ENCODE assay signal across 11 mouse cellular contexts in the genomic region with DNA sequence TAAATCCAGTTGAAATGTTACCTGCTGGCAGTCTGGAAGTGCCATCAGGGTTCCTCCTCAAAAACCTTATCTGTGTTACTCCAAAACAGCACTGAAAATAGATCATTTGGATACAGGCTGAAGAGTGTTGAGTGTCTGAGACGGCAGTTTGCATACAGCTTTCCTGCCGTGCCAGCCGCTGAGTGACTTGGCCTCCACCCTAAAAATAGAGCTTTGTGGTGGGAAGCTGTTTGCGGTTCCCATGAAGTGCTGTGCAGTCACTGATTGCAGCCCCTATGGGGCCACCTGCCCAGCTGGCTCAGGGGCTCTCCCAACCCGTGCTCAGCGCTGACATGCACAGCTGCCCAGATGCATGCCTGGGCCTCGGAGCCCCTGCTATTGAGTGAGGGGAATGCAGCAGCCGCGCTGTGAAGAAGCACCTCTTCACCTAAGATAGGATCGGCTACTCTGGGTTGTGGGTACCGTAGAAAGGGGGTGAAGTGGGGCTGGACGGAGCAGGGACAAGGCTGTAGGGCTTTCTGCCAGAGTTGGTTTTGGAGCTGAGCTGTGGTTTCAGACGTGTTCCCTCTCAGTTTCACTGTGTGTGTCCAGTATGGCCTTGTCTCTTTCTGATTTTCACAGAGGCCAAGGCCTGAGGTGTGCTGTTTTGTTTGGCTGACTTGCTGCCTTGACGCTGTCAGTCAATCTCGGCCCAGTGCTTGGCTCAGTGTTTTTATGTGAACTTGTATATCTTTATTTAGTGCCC.
DNase-seq lines count a peak whose midpoint lies in the region; ATAC-seq lines count a peak whose summit lies in the region.
"Had no signal": no experiment of that assay in that cellular context is flagged by ENCODE, and none has a peak within 500 bp of the region (broad histone marks: within the 10 kb centered on the region; RNA-seq: fewer than 3 reads in every experiment).

No protein-coding gene starts in this region.

- 41% methylated on average over 15 of the region's 15 CpGs for WGBS in heart, embryonic 12.5 days

- 0 out of 2 replicates have a peak overlapping the region, but pooled peaks have one; percentile 43 for H3K9ac ChIP-seq in heart, embryonic 12.5 days
- H3K9ac ChIP-seq: embryonic facial prominence, embryonic 15.5 days had no signal

- no peaks in the 10 kb centered on the region for H3K27me3 ChIP-seq in heart, embryonic 12.5 days (replicated peaks)
- H3K27me3 ChIP-seq: embryonic facial prominence, embryonic 15.5 days had no signal

- no peaks in the 10 kb centered on the region for H3K9me3 ChIP-seq in heart, embryonic 12.5 days (replicated peaks)
- H3K9me3 ChIP-seq: embryonic facial prominence, embryonic 15.5 days had no signal

- no peak for DNase-seq in frontal cortex, postnatal 36 days (ENCODE audit: low spot score in 2 of 2)
- DNase-seq in 416B (ENCODE audit: low read depth) = peak; percentile 20
- no peak for DNase-seq in kidney, adult 18-20 months
- DNase-seq in B cell, adult 2 months = no peak
- DNase-seq: kidney, adult 8-10 months; lung, adult 2 months had no signal

- peak overlapping the region; percentile 83 for H3K27ac ChIP-seq in heart, embryonic 12.5 days (ENCODE audit: poor library complexity, severe bottlenecking)
- H3K27ac ChIP-seq: embryonic facial prominence, embryonic 15.5 days had no signal

- H3K36me3 ChIP-seq in heart, embryonic 12.5 days = peaks cover 6% of the 10 kb centered on the region

- peak; percentile 62 for ATAC-seq in frontal cortex, adult (ENCODE audit: low TSS enrichment)
- ATAC-seq in heart, embryonic 12.5 days (ENCODE audit: insufficient number of reproducible peaks, low FRiP score) = peak; percentile 75
- ATAC-seq in megakaryocyte progenitor cell, adult 5-6 weeks (replicated peaks; ENCODE audit: poor library complexity) = peak; percentile 89
- no peak for ATAC-seq in cerebellum, adult (ENCODE audit: insufficient number of reproducible peaks, low FRiP score, low TSS enrichment)

- H3K4me1 ChIP-seq in heart, embryonic 12.5 days (replicated peaks) = peaks cover 62% of the 10 kb centered on the region

- peak overlapping the region; percentile 57 for H3K4me2 ChIP-seq in heart, embryonic 12.5 days
- H3K4me2 ChIP-seq: embryonic facial prominence, embryonic 15.5 days had no signal

- peak overlapping the region; percentile 7; the same call in 1 of the 2 replicates for H3K4me3 ChIP-seq in heart, embryonic 12.5 days
- H3K4me3 ChIP-seq: embryonic facial prominence, embryonic 15.5 days had no signal
